In the genomic region with DNA sequence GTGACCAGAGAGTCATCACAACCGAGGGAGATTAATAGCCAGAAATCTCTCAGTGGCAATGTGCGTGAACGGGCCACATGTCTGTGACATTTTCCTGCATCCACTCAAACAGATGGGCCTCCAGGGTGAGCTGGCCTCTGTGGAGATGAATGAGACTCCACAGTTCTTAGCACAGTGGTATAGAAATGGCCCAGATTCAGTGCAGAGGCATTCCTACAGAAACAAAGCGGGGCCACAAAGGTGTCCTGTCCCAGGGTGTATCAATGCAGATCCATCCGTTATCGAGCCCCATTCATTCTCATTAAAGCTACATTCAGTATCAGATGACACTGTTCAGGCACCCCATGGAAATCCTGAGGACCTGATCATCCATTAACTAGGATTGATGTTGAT, we compare ENCODE assay signal across 14 mouse cellular contexts. TPM values are rescaled to one million over a fixed set of nuclear protein-coding genes. Genes with fewer than 3 reads are reported as not detected.
DNase-seq lines count a peak whose midpoint lies in the region; ATAC-seq lines count a peak whose summit lies in the region.
"Had no signal": no experiment of that assay in that cellular context is flagged by ENCODE, and none has a peak within 500 bp of the region (broad histone marks: within the 10 kb centered on the region; RNA-seq: fewer than 3 reads in every experiment).

No protein-coding gene starts in this region.

- H3K9ac ChIP-seq in forebrain, embryonic 14.5 days (ENCODE audit: low read length), result no peak overlapping the region
- H3K9ac ChIP-seq: embryonic facial prominence, embryonic 13.5 days; limb, embryonic 15.5 days; lung, embryonic 14.5 days had no signal

- no peaks in the 10 kb centered on the region for H3K4me1 ChIP-seq in forebrain, embryonic 14.5 days (ENCODE audit: control insufficient read depth, insufficient read depth, low read length)

- no peak overlapping the region for H3K27ac ChIP-seq in forebrain, embryonic 14.5 days (ENCODE audit: low read depth, low read length)
- H3K27ac ChIP-seq: embryonic facial prominence, embryonic 13.5 days; heart, adult 2 months; kidney, postnatal 0 days; limb, embryonic 15.5 days had no signal

- peak; percentile 54; the same call in 1 of the 2 replicates for ATAC-seq in cerebellum, adult (ENCODE audit: insufficient number of reproducible peaks, low FRiP score, low TSS enrichment)
- peak; percentile 32; the same call in 1 of the 2 replicates for ATAC-seq in forebrain, embryonic 14.5 days

- no peaks in the 10 kb centered on the region for H3K27me3 ChIP-seq in forebrain, embryonic 14.5 days (replicated peaks; ENCODE audit: control insufficient read depth, insufficient read depth, low read length)
- H3K27me3 ChIP-seq: embryonic facial prominence, embryonic 13.5 days; limb, embryonic 15.5 days; megakaryocyte, embryonic 14.5 days had no signal

- WGBS in forebrain, embryonic 14.5 days, result 68% methylated on average over 6 of the region's 6 CpGs

- no peak overlapping the region for H3K4me2 ChIP-seq in forebrain, embryonic 14.5 days (ENCODE audit: low read length)
- H3K4me2 ChIP-seq: embryonic facial prominence, embryonic 13.5 days; limb, embryonic 15.5 days; lung, embryonic 14.5 days had no signal

- H3K36me3 ChIP-seq in forebrain, embryonic 14.5 days (ENCODE audit: control insufficient read depth, insufficient read depth, low read length), result no peaks in the 10 kb centered on the region
- H3K36me3 ChIP-seq: embryonic facial prominence, embryonic 13.5 days; limb, embryonic 15.5 days had no signal

- no peak overlapping the region for H3K4me3 ChIP-seq in forebrain, embryonic 14.5 days (ENCODE audit: low read depth, low read length)
- H3K4me3 ChIP-seq: embryonic facial prominence, embryonic 13.5 days; heart, adult 2 months; limb, embryonic 15.5 days; megakaryocyte, embryonic 14.5 days had no signal

- no peak for DNase-seq in cerebellum, postnatal 4 days (ENCODE audit: low spot score in 2 of 2)
- DNase-seq in cerebellum, adult 9-10 months, result peak; percentile 15
- DNase-seq in forebrain, embryonic 14.5 days (ENCODE audit: low spot score), result no peak
- DNase-seq in mesoderm, embryonic 11.5 days (ENCODE audit: low read depth, low spot score), result peak; percentile 61
- DNase-seq in frontal cortex, postnatal 10 days (ENCODE audit: low spot score in 2 of 2), result no peak
- no peak for DNase-seq in ovary, postnatal 14 days (ENCODE audit: low spot score)
- no peak for DNase-seq in gastrocnemius, adult 8-10 months (ENCODE audit: low spot score in 2 of 2)

- no peaks in the 10 kb centered on the region for H3K9me3 ChIP-seq in forebrain, embryonic 14.5 days (replicated peaks; ENCODE audit: control insufficient read depth, low read length)
- H3K9me3 ChIP-seq: embryonic facial prominence, embryonic 13.5 days; limb, embryonic 15.5 days; megakaryocyte, embryonic 14.5 days had no signal

RNA-seq across cellular contexts. Expression of a gene that starts 22.6 kb away (rescaled TPM):
- 13.9 and 21.1 TPM in 2 replicates for polyA plus RNA-seq in forebrain, embryonic 14.5 days (2014; fragmentation: Nextera tagmentation; extraction: Ambion mirVana)
- total RNA-seq in gastrocnemius, adult 8-10 months (2022), result 10 to 100 TPM in 3 of 4 experiments, 1 to 10 TPM in 1; 9.2 to 14.2 (median 12.3) TPM

Comparison
In these comparisons a context has a peak if more than half of its experiments do, and no peak if none do; other contexts are left out.
1. DNase-seq: peak in cerebellum, adult 9-10 months (single experiment) and mesoderm, embryonic 11.5 days (single experiment); none in cerebellum, postnatal 4 days (0 of 2), forebrain, embryonic 14.5 days (single experiment), frontal cortex, postnatal 10 days (0 of 2), ovary, postnatal 14 days (single experiment) and gastrocnemius, adult 8-10 months (0 of 2).